Mouse (Mus musculus) G1E (cell line): ENCODE results near the gene Ptprj.

ENCODE experiments used
- GATA1 ChIP-seq: IDR thresholded peaks from 2 replicates; pipeline ENCODE4 v1.6.1; 2012; ENCODE audit warnings: borderline replicate concordance, low read length, inconsistent platforms, mixed read lengths
- POLR2AphosphoS5 ChIP-seq: IDR thresholded peaks from 2 replicates; pipeline ENCODE4 v1.6.1; 2012; ENCODE audit warnings: low read depth, low read length, inconsistent platforms; ENCODE audit not compliant: insufficient replicate concordance

DNA sequence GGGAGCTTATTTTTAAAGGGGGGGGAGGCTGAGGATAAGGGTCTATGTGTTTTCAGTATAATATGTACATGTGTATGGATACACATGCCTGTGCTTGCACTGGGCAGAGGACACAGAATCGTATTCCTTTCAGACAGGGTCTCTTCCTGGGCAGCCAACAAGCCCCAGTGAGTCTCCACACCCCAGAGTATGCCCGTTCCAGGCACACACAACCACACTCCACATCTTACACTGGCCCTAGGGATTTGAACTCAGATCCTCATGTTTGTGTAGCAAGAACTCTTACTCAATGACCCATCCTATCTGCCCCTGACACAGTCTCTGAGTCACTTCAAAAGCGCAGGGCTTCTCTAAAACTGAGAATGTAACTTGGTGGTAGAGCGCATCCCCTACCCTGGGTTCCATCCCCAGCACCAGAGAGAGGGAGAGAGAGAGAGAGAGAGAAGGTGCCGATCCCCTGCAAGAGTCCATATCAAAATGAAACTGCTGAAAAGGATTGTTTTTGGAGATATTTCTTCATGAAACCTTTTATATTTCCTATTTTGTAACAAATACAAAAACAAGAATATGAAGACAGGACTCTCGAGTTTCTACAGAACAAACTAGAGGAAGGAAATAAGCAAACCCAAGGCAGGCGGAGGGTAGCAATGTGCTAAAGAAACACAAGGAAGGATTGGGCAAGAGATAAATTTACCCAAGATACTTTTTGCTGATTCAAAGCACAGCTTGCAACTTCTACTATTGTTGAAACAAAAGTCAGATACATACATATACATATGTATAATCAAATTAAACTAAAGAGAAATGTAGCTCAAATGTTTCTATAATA lies 2.8 kb downstream of the Ptprj start:
- no peak for TF ChIP-seq POLR2AphosphoS5
- TF ChIP-seq GATA1: no peak
